Mouse (Mus musculus) spleen, adult 2 months (tissue): ENCODE data around the gene Timm23. TPM values are rescaled to one million over a fixed set of nuclear protein-coding genes. Genes with fewer than 3 reads are reported as not detected.
"Not testable (repeated sequence)": the region's sequence is repeated elsewhere in the genome, so short reads cannot be mapped to it uniquely, and the experiment has no call there.

ENCODE experiments used
- DNase-seq, 2 experiments: peaks; one replicate each; pipeline versions ENCODE4 v3.0.0 to v3.0.0-alpha.2; 2012 to 2021; ENCODE audit warnings: low spot score in 2 of 2, low read depth in 1 of 2
- H3K27ac ChIP-seq: fragments of 200-500 bp; 2 replicates; pipeline ENCODE4 v1.5.1; 2012; ENCODE audit warnings: low read length, inconsistent platforms; ENCODE audit not compliant: insufficient read depth
- H3K27me3 ChIP-seq: fragments of 200-500 bp; 2 replicates; pipeline ENCODE4 v1.6.1; 2012; ENCODE audit warnings: mild to moderate bottlenecking, moderate library complexity, low read length, inconsistent platforms; ENCODE audit not compliant: control insufficient read depth, insufficient read depth
- H3K36me3 ChIP-seq: fragments of 200-500 bp; 2 replicates; pipeline ENCODE4 v1.6.1; 2012; ENCODE audit warnings: mild to moderate bottlenecking, low read length, inconsistent platforms; ENCODE audit not compliant: control insufficient read depth, insufficient read depth
- H3K4me1 ChIP-seq: fragments of 200-500 bp; 2 replicates; pipeline ENCODE4 v1.6.1; 2011; ENCODE audit warnings: inconsistent platforms; ENCODE audit not compliant: control insufficient read depth, insufficient read depth, insufficient read length
- H3K4me3 ChIP-seq: fragments of 200-500 bp; 2 replicates; pipeline ENCODE4 v1.5.1; 2011; ENCODE audit warnings: mild to moderate bottlenecking, inconsistent platforms; ENCODE audit not compliant: insufficient read depth, insufficient read length; ENCODE audit errors: extremely low read depth
- CTCF ChIP-seq: fragments of 200-500 bp; IDR thresholded peaks from 2 replicates; pipeline ENCODE4 v1.5.1; 2011; ENCODE audit warnings: mild to moderate bottlenecking, inconsistent platforms; ENCODE audit not compliant: insufficient read depth, insufficient read length, insufficient replicate concordance; ENCODE audit errors: extremely low read depth
- POLR2A ChIP-seq: fragments of 200-500 bp; IDR thresholded peaks from 2 replicates; pipeline ENCODE4 v1.6.1; 2011; ENCODE audit warnings: low read depth, low read length, inconsistent platforms
- WGBS: fragments of 180-500 bp; shearing (Covaris S2); methylation state at CpG from one replicate; pipeline ENCODE4 v1.1.7; 2018; 5-methylcytosine and 5-hydroxymethylcytosine counted together
- polyA plus RNA-seq: library from polyadenylated mRNA; depleted of rRNA; stranded (reverse); fragments of >200 nt; gene quantifications from 2 replicates; pipeline ENCODE4 v1.2.3, GENCODE M21; 2012

Timm23 gene
- polyA plus RNA-seq, 1 experiment, result 64.2 TPM

- no peak for DNase-seq
- H3K4me1 ChIP-seq, result no peaks in the 10 kb centered on the region
- WGBS, result 78% methylated on average over 7 of the region's 7 CpGs
- TF ChIP-seq CTCF (no peak), POLR2A (no peak)
- H3K27ac ChIP-seq, result no peak overlapping the region
- H3K36me3 ChIP-seq, result no peaks in the 10 kb centered on the region
- H3K27me3 ChIP-seq, result no peaks in the 10 kb centered on the region
- no peak overlapping the region for H3K4me3 ChIP-seq
These were observed 55.7 kb downstream of the Timm23 start for GRCm38 (mm10) chr14:32145809-32146511.

GRCm38 (mm10) chr14:32145401-32145800, 56.3 kb downstream of the Timm23 start:
- Histone ChIP-seq H3K36me3 (no peaks in the 10 kb centered on the region), H3K27me3 (no peaks in the 10 kb centered on the region), H3K4me1 (no peaks in the 10 kb centered on the region), H3K27ac (no peak overlapping the region), H3K4me3 (no peak overlapping the region)
- TF ChIP-seq CTCF (no peak), POLR2A (no peak)
- WGBS, result 78% methylated on average over 4 of the region's 4 CpGs
- DNase-seq, result no peak

DNA sequence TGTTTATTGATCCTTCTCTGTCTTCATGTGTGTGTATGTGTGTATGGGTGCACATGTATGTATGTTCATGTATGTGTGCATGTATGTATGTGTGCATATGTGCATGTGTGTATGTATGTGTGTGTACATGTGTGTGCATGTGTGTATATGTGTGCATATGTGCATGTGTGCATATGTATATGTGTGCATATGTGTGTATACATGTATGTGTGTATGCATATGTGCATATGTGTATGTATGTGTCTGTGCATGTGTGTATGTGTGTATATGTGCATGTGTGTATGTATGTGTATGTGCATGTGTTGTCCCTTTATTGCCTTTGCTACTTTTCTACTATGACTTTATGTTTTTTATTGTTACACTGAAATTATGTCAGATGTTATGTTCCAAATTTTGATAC, 57.0 kb downstream of the Timm23 start:
- TF ChIP-seq POLR2A, result no peak
- no peak for TF ChIP-seq CTCF
- no peaks in the 10 kb centered on the region for H3K4me1 ChIP-seq
- H3K4me3 ChIP-seq, result no peak overlapping the region
- no peak overlapping the region for H3K27ac ChIP-seq
- H3K36me3 ChIP-seq, result no peaks in the 10 kb centered on the region
- no peak for DNase-seq
- H3K27me3 ChIP-seq, result no peaks in the 10 kb centered on the region

GRCm38 (mm10) chr14:32141723-32142122, 60.0 kb downstream of the Timm23 start, which contains the start of gene Msmb:
Gene Msmb, plus strand, starts transcription at chr14:32142023.
- WGBS, result 93% methylated on average over 5 of the region's 5 CpGs
- no peak for TF ChIP-seq CTCF
- no peak for TF ChIP-seq POLR2A
- Histone ChIP-seq H3K27ac (no peak within 1 kb of the TSS), H3K4me1 (no peaks in the 10 kb centered on the region), H3K27me3 (no peaks in the 10 kb centered on the region), H3K4me3 (no peak within 1 kb of the TSS), H3K36me3 (no peaks in the 10 kb centered on the region)
- DNase-seq, result no peak

DNA sequence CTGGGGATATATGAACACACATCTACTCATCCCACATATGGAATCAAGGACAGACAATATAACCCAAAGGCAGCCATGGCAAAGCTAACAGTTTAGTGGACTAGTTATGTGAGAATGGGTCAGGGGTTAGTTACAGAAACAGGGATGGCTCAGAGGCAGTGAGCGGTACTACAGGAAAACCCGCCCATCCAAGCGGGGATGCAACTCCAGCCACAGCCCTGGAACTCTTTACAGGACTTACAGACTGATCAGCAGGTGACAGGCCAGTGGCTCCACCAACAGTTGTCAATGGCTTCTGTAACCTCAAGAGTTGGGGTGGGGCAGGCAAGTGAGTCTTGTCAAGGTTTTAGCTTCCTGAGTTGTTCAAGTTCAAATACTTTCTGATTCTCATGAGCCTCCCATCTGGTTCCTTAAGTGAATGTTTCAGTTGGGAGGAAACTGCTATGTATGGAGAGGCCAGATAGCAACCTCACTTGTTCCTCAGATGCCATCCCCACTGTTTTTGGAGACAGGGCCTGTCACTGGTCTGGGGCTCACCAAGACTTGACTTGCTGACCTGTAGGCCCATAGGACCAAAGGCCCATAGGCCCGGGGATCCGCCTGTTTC, 61.2 kb downstream of the Timm23 start:
- Histone ChIP-seq H3K27me3 (no peaks in the 10 kb centered on the region), H3K4me1 (no peaks in the 10 kb centered on the region), H3K27ac (no peak overlapping the region), H3K36me3 (no peaks in the 10 kb centered on the region), H3K4me3 (no peak overlapping the region)
- TF ChIP-seq POLR2A (no peak), CTCF (no peak)
- no peak for DNase-seq
- WGBS, result 82% methylated on average over 5 of the region's 5 CpGs

DNA sequence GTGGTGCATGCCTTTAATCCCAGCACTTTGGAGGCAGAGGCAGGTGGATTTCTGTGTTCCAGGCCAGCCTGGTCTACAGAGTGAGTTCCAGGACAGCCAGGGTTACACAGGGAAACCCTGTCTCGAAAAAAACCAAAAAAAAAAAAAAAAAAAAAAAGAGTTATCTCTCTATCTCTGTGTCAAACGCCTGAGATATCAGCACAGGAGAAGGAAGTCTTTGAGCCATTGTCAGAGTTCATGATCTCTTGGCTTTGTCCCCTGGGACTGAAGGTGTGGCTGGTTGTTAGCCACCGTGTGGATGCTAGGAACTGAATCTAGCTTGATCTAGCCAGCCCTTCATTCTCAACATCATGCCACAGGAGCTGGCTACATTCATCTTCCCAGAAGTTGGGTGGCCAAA, 65.2 kb downstream of the Timm23 start:
- not testable (repeated sequence) for H3K36me3 ChIP-seq, H3K4me1 ChIP-seq, H3K4me3 ChIP-seq, DNase-seq, H3K27ac ChIP-seq, H3K27me3 ChIP-seq
- WGBS, result 55% methylated on average over 3 of the region's 3 CpGs

DNA sequence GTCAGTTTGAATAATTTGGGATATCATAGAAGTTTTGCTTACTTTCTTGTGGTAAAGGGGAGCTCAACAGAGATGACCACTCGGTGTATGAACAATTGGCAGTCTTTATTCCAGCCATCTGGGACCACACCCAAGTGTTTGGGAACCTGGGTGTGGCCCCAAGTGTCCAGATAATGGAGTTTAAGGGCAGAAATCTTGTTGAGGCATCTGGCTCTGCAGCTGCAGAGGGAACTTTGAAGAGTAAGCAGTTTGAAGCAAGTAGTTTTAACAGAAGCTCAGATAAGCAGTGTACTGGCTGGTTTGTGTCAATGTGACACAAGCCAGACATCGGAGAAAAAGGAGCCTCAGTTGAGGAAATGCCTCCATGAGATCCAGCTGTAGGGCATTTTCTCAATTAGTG, 67.4 kb downstream of the Timm23 start:
- Histone ChIP-seq H3K27me3 (no peaks in the 10 kb centered on the region), H3K36me3 (no peaks in the 10 kb centered on the region), H3K27ac (no peak overlapping the region), H3K4me1 (no peaks in the 10 kb centered on the region), H3K4me3 (no peak overlapping the region)
- no peak for DNase-seq
- TF ChIP-seq POLR2A, result no peak
- TF ChIP-seq CTCF, result no peak
- WGBS, result 60% methylated on average over 2 of the region's 2 CpGs
